Mouse (Mus musculus): ENCODE measurements at regions not wholly inside any gene's neighbourhood (a gene's known extent, or its start where the extent isn't known, plus 50 kb on each side); places are given as distances from the start of the nearest gene placed in this dataset.
A peak's percentile ranks its signal among the peaks of the same experiment; 100 is the strongest.

GRCm38 (mm10) chr14:68973636-68974101 lies 320.4 kb downstream of the Synb start:
- DNase-seq (ENCODE audit: low spot score in 2 of 2), result peak in 1 of 2 experiments; percentile 30

GRCm38 (mm10) chr14:68966758-68967157 lies 327.3 kb downstream of the Synb start:
- peak; percentile 40 to 54 for DNase-seq (ENCODE audit: low spot score in 2 of 2)

GRCm38 (mm10) chr14:68954577-68955460 lies 339.3 kb downstream of the Synb start:
- no peak for DNase-seq (ENCODE audit: low spot score in 2 of 2)

GRCm38 (mm10) chr14:68945906-68946305 lies 348.2 kb downstream of the Synb start:
- no peak for DNase-seq (ENCODE audit: low spot score in 2 of 2)

- DNase-seq (ENCODE audit: low spot score in 2 of 2), result no peak
Observed at GRCm38 (mm10) chr14:68945434-68945833, 348.7 kb downstream of the Synb start.

- DNase-seq (ENCODE audit: low spot score in 2 of 2), result no peak
Observed at GRCm38 (mm10) chr14:68941759-68942158, 352.3 kb downstream of the Synb start.

GRCm38 (mm10) chr14:68941132-68941690 lies 352.9 kb downstream of the Synb start:
- DNase-seq (ENCODE audit: low spot score in 2 of 2), result no peak

- DNase-seq (ENCODE audit: low spot score in 2 of 2), result no peak
Observed at GRCm38 (mm10) chr14:68935303-68935662, 358.8 kb downstream of the Synb start.

- DNase-seq (ENCODE audit: low spot score in 2 of 2), result peak; percentile 22 to 26
Observed at GRCm38 (mm10) chr14:68934611-68935302, 359.3 kb downstream of the Synb start.

- DNase-seq (ENCODE audit: low spot score in 2 of 2), result no peak
Observed at GRCm38 (mm10) chr14:68927814-68928213, 366.3 kb downstream of the Synb start.

GRCm38 (mm10) chr14:68923054-68923453 lies 371.0 kb downstream of the Synb start:
- peak; percentile 25 to 53 for DNase-seq (ENCODE audit: low spot score in 2 of 2)

GRCm38 (mm10) chr14:68922035-68922434 lies 372.1 kb downstream of the Synb start:
- no peak for DNase-seq (ENCODE audit: low spot score in 2 of 2)

GRCm38 (mm10) chr14:68918526-68919045 lies 375.5 kb downstream of the Synb start:
- DNase-seq (ENCODE audit: low spot score in 2 of 2), result no peak

- DNase-seq (ENCODE audit: low spot score in 2 of 2), result no peak
Observed at GRCm38 (mm10) chr14:68899921-68900320, 394.2 kb downstream of the Synb start.

- no peak for DNase-seq (ENCODE audit: low spot score in 2 of 2)
Observed at GRCm38 (mm10) chr14:68877171-68877570, 416.9 kb downstream of the Synb start.

GRCm38 (mm10) chr14:68861071-68861470 lies 433.0 kb downstream of the Synb start:
- no peak for DNase-seq (ENCODE audit: low spot score in 2 of 2)

- no peak for DNase-seq (ENCODE audit: low spot score in 2 of 2)
Observed at GRCm38 (mm10) chr14:68857948-68858347, 436.2 kb downstream of the Synb start.

GRCm38 (mm10) chr14:68848506-68848905 lies 445.6 kb downstream of the Synb start:
- DNase-seq (ENCODE audit: low spot score in 2 of 2), result no peak

GRCm38 (mm10) chr14:68847609-68848008 lies 446.5 kb downstream of the Synb start:
- DNase-seq (ENCODE audit: low spot score in 2 of 2), result no peak

GRCm38 (mm10) chr14:68820241-68820640 lies 473.9 kb downstream of the Synb start:
- peak in 1 of 2 experiments; percentile 31 for DNase-seq (ENCODE audit: low spot score in 2 of 2)

GRCm38 (mm10) chr14:68808976-68809375 lies 485.1 kb downstream of the Synb start:
- no peak for DNase-seq (ENCODE audit: low spot score in 2 of 2)

GRCm38 (mm10) chr14:68807918-68808317 lies 486.2 kb downstream of the Synb start:
- DNase-seq (ENCODE audit: low spot score in 2 of 2), result no peak
